Mouse (Mus musculus): ENCODE measurements around the gene A830031A19Rik. TPM values are rescaled to one million over a fixed set of nuclear protein-coding genes. Genes with fewer than 3 reads are reported as not detected.

The A830031A19Rik gene
- polyA plus RNA-seq, 1 experiment from 2014 or later, result not detected

- Histone ChIP-seq H3K27ac (ENCODE audit: low read depth) (no peak overlapping the region), H3K9me3 (ENCODE audit: low read depth, low read length) (no peaks in the 10 kb centered on the region), H3K4me1 (ENCODE audit: insufficient read depth) (peaks cover 7% of the 10 kb centered on the region; the same call in 1 of the 2 replicates), H3K9ac (no peak overlapping the region), H3K27me3 (ENCODE audit: insufficient read depth, low read length) (no peaks in the 10 kb centered on the region), H3K4me2 (no peak overlapping the region), H3K4me3 (ENCODE audit: low read depth, low read length) (no peak overlapping the region), H3K36me3 (ENCODE audit: insufficient read depth) (no peaks in the 10 kb centered on the region)
- ATAC-seq (ENCODE audit: insufficient read depth), result no peak
- no peak for DNase-seq
- 60% methylated on average over 6 of the region's 6 CpGs for WGBS
- no peak for TF ChIP-seq CTCF (IDR thresholded peaks at IDR 0.05; ENCODE audit: low read depth)
Observed at GRCm38 (mm10) chr11:24111720-24112119, 36.9 kb upstream of the A830031A19Rik start.

GRCm38 (mm10) chr11:24110113-24110512 lies 35.3 kb upstream of the A830031A19Rik start:
- TF ChIP-seq CTCF (IDR thresholded peaks at IDR 0.05; ENCODE audit: low read depth), result no peak
- no peak overlapping the region for H3K9ac ChIP-seq
- no peak overlapping the region for H3K4me2 ChIP-seq
- no peak overlapping the region for H3K4me3 ChIP-seq (ENCODE audit: low read depth, low read length)
- 67% methylated on average over 2 of the region's 2 CpGs for WGBS
- ATAC-seq (ENCODE audit: insufficient read depth), result no peak
- peak overlapping the region; percentile 27; the same call in 1 of the 2 replicates for H3K27ac ChIP-seq (ENCODE audit: low read depth)
- H3K4me1 ChIP-seq (ENCODE audit: insufficient read depth), result peaks cover 6% of the 10 kb centered on the region; the same call in 1 of the 2 replicates
- no peaks in the 10 kb centered on the region for H3K9me3 ChIP-seq (ENCODE audit: low read depth, low read length)
- DNase-seq, result no peak
- H3K27me3 ChIP-seq (ENCODE audit: insufficient read depth, low read length), result no peaks in the 10 kb centered on the region
- no peaks in the 10 kb centered on the region for H3K36me3 ChIP-seq (ENCODE audit: insufficient read depth)

GRCm38 (mm10) chr11:24109388-24109787 lies 34.5 kb upstream of the A830031A19Rik start:
- Histone ChIP-seq H3K4me1 (ENCODE audit: insufficient read depth) (peaks cover 4% of the 10 kb centered on the region; the same call in 1 of the 2 replicates), H3K4me2 (no peak overlapping the region), H3K27me3 (ENCODE audit: insufficient read depth, low read length) (no peaks in the 10 kb centered on the region), H3K4me3 (ENCODE audit: low read depth, low read length) (no peak overlapping the region), H3K9me3 (ENCODE audit: low read depth, low read length) (no peaks in the 10 kb centered on the region), H3K27ac (ENCODE audit: low read depth) (no peak overlapping the region), H3K9ac (no peak overlapping the region), H3K36me3 (ENCODE audit: insufficient read depth) (no peaks in the 10 kb centered on the region)
- no peak for ATAC-seq (ENCODE audit: insufficient read depth)
- 43% methylated on average over 3 of the region's 3 CpGs for WGBS
- TF ChIP-seq CTCF (IDR thresholded peaks at IDR 0.05; ENCODE audit: low read depth), result no peak
- DNase-seq, result no peak

- ATAC-seq (ENCODE audit: insufficient read depth), result 0 out of 2 replicates have a peak, but pooled peaks have one; percentile 19
- 58% methylated on average over 3 of the region's 3 CpGs for WGBS
- DNase-seq, result peak; percentile 21
- H3K4me1 ChIP-seq (ENCODE audit: insufficient read depth), result peaks cover 4% of the 10 kb centered on the region; the same call in 1 of the 2 replicates
- no peak overlapping the region for H3K4me3 ChIP-seq (ENCODE audit: low read depth, low read length)
- no peaks in the 10 kb centered on the region for H3K36me3 ChIP-seq (ENCODE audit: insufficient read depth)
- H3K27me3 ChIP-seq (ENCODE audit: insufficient read depth, low read length), result no peaks in the 10 kb centered on the region
- TF ChIP-seq CTCF (IDR thresholded peaks at IDR 0.05; ENCODE audit: low read depth), result peak; percentile 44; the same call in 1 of the 2 replicates
- H3K4me2 ChIP-seq, result no peak overlapping the region
- no peaks in the 10 kb centered on the region for H3K9me3 ChIP-seq (ENCODE audit: low read depth, low read length)
- no peak overlapping the region for H3K27ac ChIP-seq (ENCODE audit: low read depth)
- H3K9ac ChIP-seq, result no peak overlapping the region
Observed at GRCm38 (mm10) chr11:24108974-24109373, 34.1 kb upstream of the A830031A19Rik start.

GRCm38 (mm10) chr11:24107414-24107813 lies 32.6 kb upstream of the A830031A19Rik start:
- whole genome bisulfite sequencing, result 83% methylated on average over 5 of the region's 5 CpGs
- peaks cover 4% of the 10 kb centered on the region; the same call in 1 of the 2 replicates for H3K4me1 ChIP-seq (ENCODE audit: insufficient read depth)
- H3K9me3 ChIP-seq (ENCODE audit: low read depth, low read length), result no peaks in the 10 kb centered on the region
- DNase-seq, result no peak
- no peak overlapping the region for H3K9ac ChIP-seq
- H3K4me2 ChIP-seq, result no peak overlapping the region
- H3K27me3 ChIP-seq (ENCODE audit: insufficient read depth, low read length), result no peaks in the 10 kb centered on the region
- ATAC-seq (ENCODE audit: insufficient read depth), result no peak
- H3K4me3 ChIP-seq (ENCODE audit: low read depth, low read length), result no peak overlapping the region
- no peak overlapping the region for H3K27ac ChIP-seq (ENCODE audit: low read depth)
- H3K36me3 ChIP-seq (ENCODE audit: insufficient read depth), result no peaks in the 10 kb centered on the region
- TF ChIP-seq CTCF (IDR thresholded peaks at IDR 0.05; ENCODE audit: low read depth), result no peak

- WGBS, result 80% methylated on average over 6 of the region's 6 CpGs
- ATAC-seq (ENCODE audit: insufficient read depth) (no peak), DNase-seq (no peak)
- H3K4me3 ChIP-seq (ENCODE audit: low read depth, low read length), result no peak overlapping the region
- H3K4me2 ChIP-seq, result no peak overlapping the region
- peaks cover 24% of the 10 kb centered on the region for H3K4me1 ChIP-seq (ENCODE audit: insufficient read depth)
- no peak for TF ChIP-seq CTCF (IDR thresholded peaks at IDR 0.05; ENCODE audit: low read depth)
- no peak overlapping the region for H3K9ac ChIP-seq
- no peaks in the 10 kb centered on the region for H3K27me3 ChIP-seq (ENCODE audit: insufficient read depth, low read length)
- H3K36me3 ChIP-seq (ENCODE audit: insufficient read depth), result no peaks in the 10 kb centered on the region
- H3K9me3 ChIP-seq (ENCODE audit: low read depth, low read length), result no peaks in the 10 kb centered on the region
- H3K27ac ChIP-seq (ENCODE audit: low read depth), result no peak overlapping the region
Observed at GRCm38 (mm10) chr11:24103128-24103742, 28.4 kb upstream of the A830031A19Rik start.

- Histone ChIP-seq H3K9ac (no peak overlapping the region), H3K4me1 (ENCODE audit: insufficient read depth) (peaks cover 24% of the 10 kb centered on the region), H3K27ac (ENCODE audit: low read depth) (no peak overlapping the region)
Observed at GRCm38 (mm10) chr11:24102372-24102771, 27.5 kb upstream of the A830031A19Rik start.

More at GRCm38 (mm10) chr11:24102372-24102771, 27.5 kb upstream of the A830031A19Rik start:
- H3K36me3 ChIP-seq (ENCODE audit: insufficient read depth), result no peaks in the 10 kb centered on the region
- TF ChIP-seq CTCF (IDR thresholded peaks at IDR 0.05; ENCODE audit: low read depth), result no peak
- DNase-seq (no peak), ATAC-seq (ENCODE audit: insufficient read depth) (no peak)
- no peak overlapping the region for H3K4me3 ChIP-seq (ENCODE audit: low read depth, low read length)
- no peaks in the 10 kb centered on the region for H3K27me3 ChIP-seq (ENCODE audit: insufficient read depth, low read length)
- no peaks in the 10 kb centered on the region for H3K9me3 ChIP-seq (ENCODE audit: low read depth, low read length)
- no peak overlapping the region for H3K4me2 ChIP-seq
- 69% methylated on average over 2 of the region's 2 CpGs for WGBS

Data from lung, embryonic 14.5 days (tissue).